Mouse (Mus musculus) megakaryocyte, embryonic 14.5 days (primary cell): ENCODE results near the gene 6030452D12Rik. TPM values are rescaled to one million over a fixed set of nuclear protein-coding genes. Genes with fewer than 3 reads are reported as not detected.

ENCODE experiments used
- H3K27me3 ChIP-seq: replicated peaks from 2 replicates; pipeline ENCODE3; 2012; ENCODE audit warnings: inconsistent platforms
- H3K36me3 ChIP-seq: replicated peaks from 2 replicates; pipeline ENCODE3; 2012; ENCODE audit warnings: low read length, inconsistent platforms, mixed read lengths
- H3K4me1 ChIP-seq: 2 replicates; pipeline ENCODE4 v1.6.1; 2012; ENCODE audit warnings: inconsistent platforms
- H3K4me3 ChIP-seq: replicated peaks from 2 replicates; pipeline ENCODE3; 2012; ENCODE audit warnings: moderate library complexity, mild to moderate bottlenecking, inconsistent platforms
- H3K9me3 ChIP-seq: 2 replicates; pipeline ENCODE4 v1.6.1; 2012; ENCODE audit warnings: inconsistent platforms
- FLI1 ChIP-seq: IDR thresholded peaks from 2 replicates; pipeline ENCODE4 v1.6.1; 2012; ENCODE audit warnings: low read length, inconsistent platforms, mixed read lengths
- GATA1 ChIP-seq: IDR thresholded peaks from 3 replicates; pipeline ENCODE4 v1.6.1; 2012; ENCODE audit warnings: mixed read lengths, low read length, inconsistent platforms, borderline replicate concordance
- polyA plus RNA-seq: library from polyadenylated mRNA; stranded (reverse); fragments of >175 nt; gene quantifications from 2 replicates; pipeline ENCODE4 v1.2.3, GENCODE M21; 2012; ENCODE audit warnings: low replicate concordance; ENCODE audit not compliant: insufficient read depth

Gene 6030452D12Rik
- polyA plus RNA-seq, result not detected in 2 replicates

- peaks cover 4% of the 10 kb centered on the region for H3K27me3 ChIP-seq
- no peaks in the 10 kb centered on the region for H3K4me1 ChIP-seq
- H3K36me3 ChIP-seq, result no peaks in the 10 kb centered on the region
- peaks cover 8% of the 10 kb centered on the region for H3K9me3 ChIP-seq
- H3K4me3 ChIP-seq, result no peak within 1 kb of the TSS
- TF ChIP-seq FLI1 (no peak), GATA1 (no peak)
Observed at GRCm38 (mm10) chr8:106500018-106500685, at the start of gene 6030452D12Rik. Gene 6030452D12Rik, plus strand, starts transcription at chr8:106500522.

GRCm38 (mm10) chr8:106451301-106452085, 48.8 kb upstream of the 6030452D12Rik start:
- TF ChIP-seq GATA1, result no peak
- no peak for TF ChIP-seq FLI1
- Histone ChIP-seq H3K36me3 (no peaks in the 10 kb centered on the region), H3K4me1 (no peaks in the 10 kb centered on the region), H3K27me3 (peaks cover 4% of the 10 kb centered on the region), H3K9me3 (peaks cover 18% of the 10 kb centered on the region), H3K4me3 (no peak overlapping the region)

DNA sequence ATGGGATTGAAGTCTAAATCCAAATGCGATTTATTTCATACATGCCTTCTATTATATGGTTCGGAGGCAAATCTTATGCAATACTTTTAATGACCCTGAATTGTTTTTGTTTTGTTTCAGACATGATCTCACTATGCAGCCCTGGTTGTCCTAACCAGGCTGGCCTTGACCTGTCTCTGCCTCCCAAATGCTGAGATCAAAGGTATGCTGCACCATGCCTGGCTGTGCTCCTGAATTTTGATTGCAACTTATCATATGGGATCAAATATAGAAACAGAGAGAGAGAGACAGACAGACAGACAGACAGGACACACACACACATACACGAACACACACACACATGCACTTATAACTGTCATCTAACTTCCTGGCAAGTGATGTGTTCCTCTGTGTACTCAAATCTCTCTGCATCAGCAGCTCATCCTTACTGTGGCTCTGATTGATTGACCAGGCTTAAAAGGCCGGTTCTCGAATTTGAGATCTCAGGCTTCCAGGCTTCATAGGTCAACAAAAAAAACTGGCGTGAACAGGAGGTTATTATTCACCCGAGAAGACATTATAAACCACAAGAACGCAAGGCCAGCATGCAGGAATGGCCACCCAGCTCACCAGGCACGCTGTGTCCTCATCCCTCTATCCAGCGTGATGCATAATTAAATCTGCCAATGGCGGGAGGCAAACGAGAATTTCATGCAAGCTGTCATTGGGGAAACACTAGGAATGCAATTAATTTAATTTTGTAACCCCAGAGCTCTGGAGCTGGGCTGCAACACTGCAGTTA, 47.4 kb upstream of the 6030452D12Rik start:
- Histone ChIP-seq H3K9me3 (peaks cover 11% of the 10 kb centered on the region; the same call in 1 of the 2 replicates), H3K36me3 (no peaks in the 10 kb centered on the region), H3K27me3 (peaks cover 4% of the 10 kb centered on the region), H3K4me1 (no peaks in the 10 kb centered on the region), H3K4me3 (no peak overlapping the region)
- TF ChIP-seq FLI1 (no peak), GATA1 (no peak)

DNA sequence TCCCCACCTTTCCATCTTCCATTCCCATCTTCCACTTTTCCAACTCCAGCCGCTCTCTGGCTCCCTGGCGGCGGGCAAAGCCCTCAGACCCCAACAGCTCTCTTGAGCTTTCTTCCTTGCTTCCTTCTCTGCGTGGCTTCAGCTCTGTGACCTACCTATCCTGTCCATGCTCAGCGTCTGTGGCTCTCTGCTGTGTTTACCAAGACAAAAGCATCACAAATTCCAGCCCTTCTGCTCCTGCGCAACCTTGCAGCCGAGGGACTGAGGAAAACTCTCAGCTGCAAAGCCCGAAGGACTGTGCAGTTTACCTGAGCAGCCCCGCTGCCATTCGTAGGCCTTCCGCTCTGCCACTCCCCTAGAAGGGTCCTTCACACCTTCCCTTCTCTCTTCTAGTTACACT, 46.3 kb upstream of the 6030452D12Rik start:
- Histone ChIP-seq H3K36me3 (no peaks in the 10 kb centered on the region), H3K4me3 (no peak overlapping the region), H3K9me3 (peaks cover 11% of the 10 kb centered on the region; the same call in 1 of the 2 replicates), H3K27me3 (peaks cover 4% of the 10 kb centered on the region), H3K4me1 (no peaks in the 10 kb centered on the region)
- TF ChIP-seq FLI1 (no peak), GATA1 (no peak)

- no peaks in the 10 kb centered on the region for H3K4me1 ChIP-seq
- TF ChIP-seq GATA1, result no peak
- TF ChIP-seq FLI1, result no peak
- no peaks in the 10 kb centered on the region for H3K36me3 ChIP-seq
- H3K9me3 ChIP-seq, result peaks cover 13% of the 10 kb centered on the region
- peaks cover 5% of the 10 kb centered on the region for H3K27me3 ChIP-seq
- no peak overlapping the region for H3K4me3 ChIP-seq
Observed at GRCm38 (mm10) chr8:106462131-106462530, 38.2 kb upstream of the 6030452D12Rik start.

DNA sequence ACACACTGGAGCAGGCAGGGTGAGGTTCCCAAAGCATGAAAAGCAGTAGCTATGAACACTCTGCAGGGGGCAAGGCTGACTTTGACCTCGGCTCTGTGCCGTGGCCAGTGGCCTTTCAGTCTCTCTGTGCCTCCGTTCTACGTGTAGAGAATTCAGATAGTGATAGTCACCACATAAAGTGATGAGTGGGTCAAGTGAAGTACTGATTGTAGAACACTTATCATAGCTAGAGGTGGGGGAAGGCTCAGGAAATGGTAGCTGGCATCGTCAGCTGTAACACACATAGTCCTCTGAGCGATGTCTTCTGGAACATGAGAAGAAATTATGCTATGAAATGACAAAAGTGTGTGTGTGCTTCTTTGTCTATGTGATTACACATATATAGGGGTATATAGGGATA, 36.5 kb upstream of the 6030452D12Rik start:
- H3K9me3 ChIP-seq, result peaks cover 13% of the 10 kb centered on the region
- no peaks in the 10 kb centered on the region for H3K4me1 ChIP-seq
- no peaks in the 10 kb centered on the region for H3K36me3 ChIP-seq
- H3K27me3 ChIP-seq, result peaks cover 7% of the 10 kb centered on the region
- TF ChIP-seq FLI1 (no peak), GATA1 (no peak)
- H3K4me3 ChIP-seq, result no peak overlapping the region

- TF ChIP-seq FLI1 (no peak), GATA1 (no peak)
- Histone ChIP-seq H3K4me3 (no peak overlapping the region), H3K4me1 (no peaks in the 10 kb centered on the region), H3K27me3 (peaks cover 4% of the 10 kb centered on the region), H3K9me3 (peaks cover 11% of the 10 kb centered on the region), H3K36me3 (no peaks in the 10 kb centered on the region)
Observed at GRCm38 (mm10) chr8:106469485-106469884, 30.8 kb upstream of the 6030452D12Rik start.

GRCm38 (mm10) chr8:106474001-106474400, 26.3 kb upstream of the 6030452D12Rik start:
- Histone ChIP-seq H3K36me3 (no peaks in the 10 kb centered on the region), H3K27me3 (peaks cover 2% of the 10 kb centered on the region), H3K4me3 (no peak overlapping the region), H3K9me3 (peaks cover 16% of the 10 kb centered on the region), H3K4me1 (no peaks in the 10 kb centered on the region)
- TF ChIP-seq FLI1 (no peak), GATA1 (no peak)

DNA sequence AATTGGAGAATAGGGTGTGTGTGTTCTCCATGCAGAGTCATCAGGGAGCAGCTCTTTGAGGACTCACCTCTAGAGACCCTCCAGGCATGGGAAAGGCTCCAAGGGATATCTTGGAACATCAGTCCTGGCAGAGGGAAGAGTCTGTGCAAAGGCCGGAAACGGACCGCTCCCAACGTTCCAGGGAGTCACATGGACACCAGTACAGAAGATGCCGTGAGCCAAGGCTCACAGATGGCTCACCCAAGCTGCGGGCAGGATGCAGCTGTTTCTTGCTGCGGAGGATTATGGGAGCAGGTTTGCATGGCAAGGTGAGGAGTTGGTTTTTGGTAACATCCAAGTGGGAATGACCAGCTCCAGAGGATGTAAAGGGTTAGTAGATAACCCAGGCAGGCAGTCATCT, 3.9 kb downstream of the 6030452D12Rik start:
- peaks cover 3% of the 10 kb centered on the region; the same call in 1 of the 2 replicates for H3K9me3 ChIP-seq
- TF ChIP-seq FLI1, result no peak
- TF ChIP-seq GATA1, result no peak
- H3K4me1 ChIP-seq, result peaks cover 8% of the 10 kb centered on the region
- H3K36me3 ChIP-seq, result no peaks in the 10 kb centered on the region
- no peak overlapping the region for H3K4me3 ChIP-seq
- peaks cover 41% of the 10 kb centered on the region for H3K27me3 ChIP-seq
